In genomic region chr3:97971117-97971516, GRCm38 (mm10) we compare ENCODE assay signal across 9 mouse cellular contexts. TPM values are rescaled to one million over a fixed set of nuclear protein-coding genes. Genes with fewer than 3 reads are reported as not detected.
DNase-seq lines count a peak whose midpoint lies in the region; ATAC-seq lines count a peak whose summit lies in the region.
"Had no signal": no experiment of that assay in that cellular context is flagged by ENCODE, and none has a peak within 500 bp of the region (broad histone marks: within the 10 kb centered on the region; RNA-seq: fewer than 3 reads in every experiment).

No protein-coding gene starts in this region.

- no peak overlapping the region for H3K27ac ChIP-seq in intestine, embryonic 15.5 days

- H3K4me2 ChIP-seq in intestine, embryonic 15.5 days (replicated peaks) = peak overlapping the region; percentile 3; the same call in 1 of the 2 replicates

- ATAC-seq in CD4-positive, CD25-positive, alpha-beta regulatory T cell, adult 4 months = no peak
- peak; percentile 58 for ATAC-seq in intestine, embryonic 15.5 days

- no peak overlapping the region for H3K4me3 ChIP-seq in intestine, embryonic 15.5 days (replicated peaks)

- no peaks in the 10 kb centered on the region for H3K9me3 ChIP-seq in intestine, embryonic 15.5 days

- no peak overlapping the region for H3K9ac ChIP-seq in intestine, embryonic 15.5 days

- 28% methylated on average over 7 of the region's 7 CpGs for WGBS in intestine, embryonic 15.5 days

- no peaks in the 10 kb centered on the region for H3K36me3 ChIP-seq in intestine, embryonic 15.5 days

- peaks cover 21% of the 10 kb centered on the region for H3K4me1 ChIP-seq in intestine, embryonic 15.5 days (replicated peaks)

- H3K27me3 ChIP-seq in intestine, embryonic 15.5 days (replicated peaks) = no peaks in the 10 kb centered on the region

- DNase-seq in CD4-positive, CD25-positive, alpha-beta regulatory T cell, adult 2 months (ENCODE audit: low read depth, low spot score) = peak; percentile 21
- DNase-seq in 416B (ENCODE audit: low read depth) = peak; percentile 67
- DNase-seq in lung, postnatal 4 days = peak; percentile 52 to 67
- no peak for DNase-seq in layer of hippocampus, postnatal 36 days
- no peak for DNase-seq in urinary bladder, postnatal 4 days (ENCODE audit: low spot score in 2 of 2)
- no peak for DNase-seq in urinary bladder, postnatal 36 days (ENCODE audit: low spot score in 2 of 2)
- DNase-seq: right cerebral cortex, postnatal 4 days had no signal

RNA-seq across cellular contexts. Expression of gene Notch2, which starts 42.2 kb away (rescaled TPM):
- polyA plus RNA-seq in CD4-positive, CD25-positive, alpha-beta regulatory T cell, adult 4 months (2017; shearing (Covaris generic)) = 10 to 100 TPM; 13.9 to 18.8 TPM
- 15.8 and 17.9 TPM in 2 replicates for polyA plus RNA-seq in intestine, embryonic 15.5 days (2015; fragmentation: Nextera tagmentation; extraction: Ambion mirVana)
- 10 to 100 TPM; 23.2 to 24.6 TPM for total RNA-seq in layer of hippocampus, postnatal 36 days (2021)

Comparison
In these comparisons a context has a peak if more than half of its experiments do, and no peak if none do; other contexts are left out.
1. DNase-seq: peak in CD4-positive, CD25-positive, alpha-beta regulatory T cell, adult 2 months (single experiment), 416B (single experiment) and lung, postnatal 4 days (2 of 2); none in layer of hippocampus, postnatal 36 days (0 of 2), urinary bladder, postnatal 4 days (0 of 2) and urinary bladder, postnatal 36 days (0 of 2).